In genomic region chr16:19882961-19883360, GRCm38 (mm10) we compare ENCODE assay signal across 26 mouse cellular contexts.
DNase-seq lines count a peak whose midpoint lies in the region; ATAC-seq and TF ChIP-seq lines count a peak whose summit lies in the region.
"Had no signal": no experiment of that assay in that cellular context is flagged by ENCODE, and none has a peak within 500 bp of the region (broad histone marks: within the 10 kb centered on the region; RNA-seq: fewer than 3 reads in every experiment).

No protein-coding gene starts in this region.

- no peak for TF ChIP-seq CTCF in thymus, adult 2 months (IDR thresholded peaks at IDR 0.05; ENCODE audit: borderline replicate concordance, control insufficient read depth, extremely low read depth, insufficient read depth, low read length, poor library complexity)

- peak; percentile 7 to 22 for DNase-seq in left cerebral cortex, postnatal 14 days (ENCODE audit: low spot score in 2 of 2)
- no peak for DNase-seq in left cerebral cortex, postnatal 10 days (ENCODE audit: extremely low spot score in 1 of 2, low spot score in 2 of 2)
- peak; percentile 10 for DNase-seq in thymus, adult 2 months
- no peak for DNase-seq in thymus, postnatal 10 days (ENCODE audit: low spot score in 2 of 2)
- DNase-seq: adrenal gland, adult 2 months; B cell, adult 2 months; cerebellum, adult 11-12 months; cerebellum, postnatal 10 days; gastrocnemius, postnatal 10 days; heart, adult 11 months; heart, postnatal 10 days; kidney, adult 18-20 months; layer of hippocampus, adult 9-11 months; liver, embryonic 13.5 days; lung, adult 2 months; lung, postnatal 14 days had no signal

- peaks cover 25% of the 10 kb centered on the region for H3K4me1 ChIP-seq in thymus, adult 2 months (replicated peaks; ENCODE audit: control insufficient read depth, insufficient read depth, low read length)
- no peaks in the 10 kb centered on the region for H3K4me1 ChIP-seq in hindbrain, embryonic 12.5 days
- H3K4me1 ChIP-seq in forebrain, embryonic 16.5 days (replicated peaks; ENCODE audit: control insufficient read depth, insufficient read depth, low read length), result no peaks in the 10 kb centered on the region
- H3K4me1 ChIP-seq: embryonic facial prominence, embryonic 10.5 days; forebrain, embryonic 15.5 days; hindbrain, embryonic 13.5 days; neural tube, embryonic 12.5 days had no signal

- peak overlapping the region; percentile 100 for H3K27ac ChIP-seq in thymus, adult 2 months (ENCODE audit: control insufficient read depth, insufficient read depth, low read length)
- no peak overlapping the region for H3K27ac ChIP-seq in hindbrain, embryonic 12.5 days
- no peak overlapping the region for H3K27ac ChIP-seq in forebrain, embryonic 16.5 days (ENCODE audit: low read length)
- H3K27ac ChIP-seq: embryonic facial prominence, embryonic 10.5 days; forebrain, embryonic 15.5 days; hindbrain, embryonic 13.5 days; kidney, postnatal 0 days; liver, embryonic 13.5 days; midbrain, embryonic 13.5 days; neural tube, embryonic 12.5 days had no signal

- H3K79me2 ChIP-seq in myocyte (ENCODE audit: control insufficient read depth, insufficient read depth), result peaks cover 4% of the 10 kb centered on the region

- H3K36me3 ChIP-seq in thymus, adult 2 months (ENCODE audit: control insufficient read depth, insufficient read depth, low read length), result no peaks in the 10 kb centered on the region
- H3K36me3 ChIP-seq in myocyte (ENCODE audit: control insufficient read depth, insufficient read depth), result no peaks in the 10 kb centered on the region
- H3K36me3 ChIP-seq in hindbrain, embryonic 12.5 days, result no peaks in the 10 kb centered on the region
- no peaks in the 10 kb centered on the region for H3K36me3 ChIP-seq in forebrain, embryonic 16.5 days (ENCODE audit: control insufficient read depth, insufficient read depth)
- H3K36me3 ChIP-seq: embryonic facial prominence, embryonic 10.5 days; forebrain, embryonic 15.5 days; hindbrain, embryonic 13.5 days; liver, embryonic 13.5 days; midbrain, embryonic 13.5 days; neural tube, embryonic 12.5 days had no signal

- H3K9me3 ChIP-seq in hindbrain, embryonic 12.5 days (replicated peaks), result no peaks in the 10 kb centered on the region
- no peaks in the 10 kb centered on the region for H3K9me3 ChIP-seq in forebrain, embryonic 16.5 days (ENCODE audit: control insufficient read depth, low read length)
- H3K9me3 ChIP-seq: embryonic facial prominence, embryonic 10.5 days; forebrain, embryonic 15.5 days; hindbrain, embryonic 13.5 days; liver, embryonic 13.5 days; midbrain, embryonic 13.5 days; neural tube, embryonic 12.5 days had no signal

- no peak for TF ChIP-seq POLR2A in thymus, adult 2 months (IDR thresholded peaks at IDR 0.05; ENCODE audit: control insufficient read depth, extremely low read depth, insufficient read depth, low read length, poor library complexity)
- no peak for TF ChIP-seq POLR2A in myocyte (IDR thresholded peaks at IDR 0.05; ENCODE audit: insufficient read length, low read depth)

- WGBS in thymus, adult 2 months, result 34% methylated on average over 3 of the region's 3 CpGs
- WGBS in hindbrain, embryonic 12.5 days, result 83% methylated on average over 3 of the region's 3 CpGs
- WGBS in forebrain, embryonic 16.5 days, result 87% methylated on average over 3 of the region's 3 CpGs

- intact Hi-C loops in left cerebral cortex, postnatal 14 days (cut with DNase I), result no loop called here
- intact Hi-C loops in left cerebral cortex, postnatal 10 days (cut with DNase I), result no loop called here

- H3K27me3 ChIP-seq in thymus, adult 2 months (ENCODE audit: control insufficient read depth, insufficient read depth, low read length), result no peaks in the 10 kb centered on the region
- no peaks in the 10 kb centered on the region for H3K27me3 ChIP-seq in myocyte (ENCODE audit: control insufficient read depth, insufficient read depth, insufficient read length)
- no peaks in the 10 kb centered on the region for H3K27me3 ChIP-seq in hindbrain, embryonic 12.5 days
- no peaks in the 10 kb centered on the region for H3K27me3 ChIP-seq in forebrain, embryonic 16.5 days (replicated peaks; ENCODE audit: control insufficient read depth, insufficient read depth, low read length)
- H3K27me3 ChIP-seq: forebrain, embryonic 15.5 days; hindbrain, embryonic 13.5 days; liver, embryonic 13.5 days; midbrain, embryonic 13.5 days; neural tube, embryonic 12.5 days had no signal

- no peak overlapping the region for H3ac ChIP-seq in myocyte (ENCODE audit: control insufficient read depth, insufficient read length)

- no peak for ATAC-seq in hindbrain, embryonic 12.5 days (ENCODE audit: low FRiP score)
- ATAC-seq in forebrain, embryonic 16.5 days, result no peak
- ATAC-seq: forebrain, embryonic 15.5 days; midbrain, embryonic 13.5 days had no signal

- H3K9ac ChIP-seq in hindbrain, embryonic 12.5 days, result no peak overlapping the region
- no peak overlapping the region for H3K9ac ChIP-seq in forebrain, embryonic 16.5 days (replicated peaks; ENCODE audit: low read depth, low read length)
- H3K9ac ChIP-seq: forebrain, embryonic 15.5 days; hindbrain, embryonic 13.5 days; liver, embryonic 13.5 days; midbrain, embryonic 13.5 days; neural tube, embryonic 12.5 days had no signal

- peak overlapping the region; percentile 46 for H3K4me3 ChIP-seq in thymus, adult 2 months (ENCODE audit: control insufficient read depth, insufficient read depth, low read length)
- no peak overlapping the region for H3K4me3 ChIP-seq in myocyte
- H3K4me3 ChIP-seq in hindbrain, embryonic 12.5 days, result no peak overlapping the region
- no peak overlapping the region for H3K4me3 ChIP-seq in forebrain, embryonic 16.5 days (replicated peaks; ENCODE audit: low read length)
- H3K4me3 ChIP-seq: embryonic facial prominence, embryonic 10.5 days; forebrain, embryonic 15.5 days; hindbrain, embryonic 13.5 days; liver, embryonic 13.5 days; midbrain, embryonic 13.5 days; neural tube, embryonic 12.5 days had no signal

- H3K4me2 ChIP-seq in myocyte (ENCODE audit: low read depth), result peak overlapping the region; percentile 76
- no peak overlapping the region for H3K4me2 ChIP-seq in hindbrain, embryonic 12.5 days (replicated peaks)
- no peak overlapping the region for H3K4me2 ChIP-seq in forebrain, embryonic 16.5 days (ENCODE audit: low read length)
- H3K4me2 ChIP-seq: forebrain, embryonic 15.5 days; heart, embryonic 11.5 days; hindbrain, embryonic 13.5 days; liver, embryonic 13.5 days; midbrain, embryonic 13.5 days; neural tube, embryonic 12.5 days had no signal

TF ChIP-seq in myocyte, 11 proteins besides CTCF, POLR2A, EP300 and RAD21:
- no peak for TF ChIP-seq TCF12 (IDR thresholded peaks at IDR 0.05; ENCODE audit: insufficient read depth, poor library complexity, severe bottlenecking)
- no peak for TF ChIP-seq E2F4 (IDR thresholded peaks at IDR 0.05; ENCODE audit: insufficient read depth)
- no peak for TF ChIP-seq MYOD1 (IDR thresholded peaks at IDR 0.05; ENCODE audit: control insufficient read depth in 1 of 3, insufficient read length in 2 of 3, low read depth in 2 of 3)
- no peak for TF ChIP-seq MYOG (IDR thresholded peaks at IDR 0.05; ENCODE audit: control insufficient read depth in 1 of 3, insufficient read depth in 1 of 3, insufficient read length in 2 of 3, low read depth in 2 of 3)

Comparison
In these comparisons a context has a peak if more than half of its experiments do, and no peak if none do; other contexts are left out.
1. DNase-seq: peak in left cerebral cortex, postnatal 14 days (2 of 2) and thymus, adult 2 months (single experiment); none in left cerebral cortex, postnatal 10 days (0 of 2) and thymus, postnatal 10 days (0 of 2).